Mouse (Mus musculus): ENCODE data around the gene Myrip. TPM values are rescaled to one million over a fixed set of nuclear protein-coding genes. Genes with fewer than 3 reads are reported as not detected.

The Myrip gene
- total and polyA plus RNA-seq, 3 experiments = 0.03 TPM; not detected in 2

GRCm38 (mm10) chr9:120356490-120356889 is 55.2 kb downstream of the Myrip start:
- H3K27me3 ChIP-seq (ENCODE audit: control insufficient read depth in 1 of 2, insufficient read depth in 2 of 2, low read length in 2 of 2) = no peaks in the 10 kb centered on the region
- no peaks in the 10 kb centered on the region for H3K9me3 ChIP-seq (replicated peaks; ENCODE audit: insufficient read depth, low read length)
- H3K4me1 ChIP-seq (ENCODE audit: control insufficient read depth in 1 of 2, insufficient read depth in 2 of 2, low read length in 2 of 2) = no peaks in the 10 kb centered on the region
- H3K4me3 ChIP-seq (ENCODE audit: control insufficient read depth in 1 of 2, insufficient read depth in 1 of 2, low read depth in 2 of 2, low read length in 2 of 2) = no peak overlapping the region
- no peak for DNase-seq (ENCODE audit: low read depth, low spot score)
- H3K27ac ChIP-seq (ENCODE audit: control insufficient read depth, low read depth, low read length) = no peak overlapping the region
- no peak overlapping the region for H3K9ac ChIP-seq (ENCODE audit: control insufficient read depth, low read depth, low read length, poor library complexity, severe bottlenecking)
- H3K36me3 ChIP-seq (ENCODE audit: control insufficient read depth in 1 of 2, insufficient read depth in 2 of 2, low read length in 2 of 2) = no peaks in the 10 kb centered on the region
- no peaks in the 10 kb centered on the region for H3K79me2 ChIP-seq (ENCODE audit: control insufficient read depth, insufficient read depth, low read length, poor library complexity)
- no peak for TF ChIP-seq SMC3 (IDR thresholded peaks at IDR 0.05; ENCODE audit: low read depth, low read length)
- TF ChIP-seq E2F4 (IDR thresholded peaks at IDR 0.05; ENCODE audit: borderline replicate concordance, low read depth, low read length) = no peak
- TF ChIP-seq USF2 (IDR thresholded peaks at IDR 0.05; ENCODE audit: borderline replicate concordance in 1 of 2, insufficient read depth in 1 of 2, low read depth in 1 of 2, low read length in 2 of 2) = no peak
- TF ChIP-seq CTCF (IDR thresholded peaks at IDR 0.05 in 2 of 3, conservative IDR thresholded peaks at IDR 0.05 in 1 of 3; ENCODE audit: control insufficient read depth in 1 of 3, insufficient read depth in 1 of 3, low read depth in 2 of 3, low read length in 3 of 3, poor library complexity in 1 of 3, severe bottlenecking in 1 of 3) = no peak
- TF ChIP-seq HCFC1 (IDR thresholded peaks at IDR 0.05; ENCODE audit: low read depth, low read length) = no peak
- no peak for TF ChIP-seq RAD21 (IDR thresholded peaks at IDR 0.05; ENCODE audit: low read depth, low read length)
- TF ChIP-seq RCOR1 (IDR thresholded peaks at IDR 0.05; ENCODE audit: low read depth, low read length) = no peak
- no peak for TF ChIP-seq MAFK (IDR thresholded peaks at IDR 0.05; ENCODE audit: borderline replicate concordance, low read depth, low read length)
- no peak for TF ChIP-seq GABPA (IDR thresholded peaks at IDR 0.05; ENCODE audit: low read depth, low read length)
- no peak for TF ChIP-seq ZMIZ1 (IDR thresholded peaks at IDR 0.05; ENCODE audit: low read depth, low read length)
- TF ChIP-seq MYC (IDR thresholded peaks at IDR 0.05; ENCODE audit: low read depth, low read length) = no peak
- no peak for TF ChIP-seq BHLHE40 (IDR thresholded peaks at IDR 0.05; ENCODE audit: borderline replicate concordance, low read depth, low read length)
- TF ChIP-seq POLR2A (IDR thresholded peaks at IDR 0.05; ENCODE audit: control insufficient read depth in 1 of 2, insufficient read depth in 1 of 2, low read depth in 1 of 2, low read length in 2 of 2, poor library complexity in 1 of 2) = no peak
- TF ChIP-seq CHD1 (IDR thresholded peaks at IDR 0.05; ENCODE audit: low read depth, low read length) = no peak
- TF ChIP-seq JUND (IDR thresholded peaks at IDR 0.05; ENCODE audit: low read depth, low read length) = no peak
- TF ChIP-seq ZC3H11A (IDR thresholded peaks at IDR 0.05; ENCODE audit: low read depth, low read length) = no peak
- no peak for TF ChIP-seq NRF1 (IDR thresholded peaks at IDR 0.05; ENCODE audit: insufficient read depth, low read depth, low read length, poor library complexity, severe bottlenecking)
- TF ChIP-seq USF1 (IDR thresholded peaks at IDR 0.05; ENCODE audit: low read depth, low read length) = no peak
- TF ChIP-seq MYB (IDR thresholded peaks at IDR 0.05; ENCODE audit: low read depth, low read length) = no peak
- no peak for TF ChIP-seq ZKSCAN1 (IDR thresholded peaks at IDR 0.05; ENCODE audit: low read depth, low read length)

DNA sequence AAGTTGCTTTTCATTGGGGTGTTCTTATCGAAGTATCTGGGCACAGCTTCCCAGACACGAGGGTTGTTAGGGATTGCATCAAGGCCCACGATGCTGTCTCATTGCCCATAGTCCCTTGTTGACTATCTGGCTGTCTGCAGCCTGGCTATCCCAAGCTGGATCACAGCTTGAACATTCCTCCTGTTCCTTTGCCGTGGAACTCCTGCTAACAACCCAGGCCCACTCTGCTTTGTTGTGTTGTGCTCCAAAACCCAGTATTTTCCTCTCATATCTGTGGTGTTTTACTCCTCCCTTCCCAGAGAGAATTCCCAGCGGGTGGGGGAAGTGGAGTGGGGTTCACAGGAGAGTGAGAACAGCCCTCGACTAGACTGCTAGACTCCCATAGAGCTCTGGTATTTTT is 56.7 kb downstream of the Myrip start:
- DNase-seq (ENCODE audit: low read depth, low spot score) = no peak
- Histone ChIP-seq H3K9me3 (replicated peaks; ENCODE audit: insufficient read depth, low read length) (no peaks in the 10 kb centered on the region), H3K9ac (ENCODE audit: control insufficient read depth, low read depth, low read length, poor library complexity, severe bottlenecking) (no peak overlapping the region), H3K27ac (ENCODE audit: control insufficient read depth, low read depth, low read length) (no peak overlapping the region), H3K36me3 (ENCODE audit: control insufficient read depth in 1 of 2, insufficient read depth in 2 of 2, low read length in 2 of 2) (no peaks in the 10 kb centered on the region), H3K4me3 (ENCODE audit: control insufficient read depth in 1 of 2, insufficient read depth in 1 of 2, low read depth in 2 of 2, low read length in 2 of 2) (no peak overlapping the region), H3K4me1 (ENCODE audit: control insufficient read depth in 1 of 2, insufficient read depth in 2 of 2, low read length in 2 of 2) (no peaks in the 10 kb centered on the region), H3K27me3 (ENCODE audit: control insufficient read depth in 1 of 2, insufficient read depth in 2 of 2, low read length in 2 of 2) (no peaks in the 10 kb centered on the region), H3K79me2 (ENCODE audit: control insufficient read depth, insufficient read depth, low read length, poor library complexity) (no peaks in the 10 kb centered on the region)
- TF ChIP-seq USF2 (IDR thresholded peaks at IDR 0.05; ENCODE audit: borderline replicate concordance in 1 of 2, insufficient read depth in 1 of 2, low read depth in 1 of 2, low read length in 2 of 2) = no peak
- no peak for TF ChIP-seq ELF1 (IDR thresholded peaks at IDR 0.05; ENCODE audit: low read depth, low read length)
- TF ChIP-seq TBP (IDR thresholded peaks at IDR 0.05; ENCODE audit: low read depth, low read length) = no peak
- no peak for TF ChIP-seq KAT2A (conservative IDR thresholded peaks at IDR 0.05; ENCODE audit: low read depth, low read length)
- no peak for TF ChIP-seq RCOR1 (IDR thresholded peaks at IDR 0.05; ENCODE audit: low read depth, low read length)
- TF ChIP-seq USF1 (IDR thresholded peaks at IDR 0.05; ENCODE audit: low read depth, low read length) = no peak
- TF ChIP-seq GATA1 (IDR thresholded peaks at IDR 0.05; ENCODE audit: low read depth, low read length) = no peak
- TF ChIP-seq MAFK (IDR thresholded peaks at IDR 0.05; ENCODE audit: borderline replicate concordance, low read depth, low read length) = no peak
- no peak for TF ChIP-seq HCFC1 (IDR thresholded peaks at IDR 0.05; ENCODE audit: low read depth, low read length)
- no peak for TF ChIP-seq NRF1 (IDR thresholded peaks at IDR 0.05; ENCODE audit: insufficient read depth, low read depth, low read length, poor library complexity, severe bottlenecking)
- TF ChIP-seq TCF12 (IDR thresholded peaks at IDR 0.05; ENCODE audit: low read depth, low read length) = no peak
- no peak for TF ChIP-seq CHD1 (IDR thresholded peaks at IDR 0.05; ENCODE audit: low read depth, low read length)
- no peak for TF ChIP-seq RAD21 (IDR thresholded peaks at IDR 0.05; ENCODE audit: low read depth, low read length)
- no peak for TF ChIP-seq MXI1 (IDR thresholded peaks at IDR 0.05; ENCODE audit: low read depth, low read length)
- TF ChIP-seq MYB (IDR thresholded peaks at IDR 0.05; ENCODE audit: low read depth, low read length) = no peak
- no peak for TF ChIP-seq TAL1 (IDR thresholded peaks at IDR 0.05; ENCODE audit: low read length)

All from MEL (cell line).